8 mouse cellular contexts compared by ENCODE assay signal in the genomic region with DNA sequence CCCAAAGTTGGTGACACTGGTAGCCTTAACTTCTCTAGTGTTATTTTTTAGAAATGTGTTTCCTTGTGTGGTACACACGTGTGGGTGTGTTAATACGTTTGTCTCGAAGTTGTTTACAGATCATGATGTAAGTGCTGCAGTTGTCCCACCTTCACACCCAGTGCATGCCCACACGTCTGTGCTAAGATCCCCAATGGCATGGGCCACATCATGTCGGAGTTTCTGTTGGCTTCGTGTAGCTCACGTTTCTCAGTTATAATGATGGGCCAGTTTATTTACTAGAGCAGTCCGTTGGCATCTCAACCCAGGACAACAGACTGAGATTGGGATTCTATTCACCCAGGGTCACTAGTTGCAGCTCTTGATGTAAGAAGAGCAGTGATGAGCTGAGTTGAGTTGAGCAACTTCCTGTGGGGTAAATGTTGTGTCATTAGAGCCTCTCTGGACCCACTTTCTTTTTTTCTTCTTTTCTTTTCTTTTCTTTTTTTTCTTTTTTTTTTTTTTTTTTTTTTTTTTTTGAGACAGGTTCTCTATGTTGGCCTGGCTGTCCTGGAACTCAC. TPM values are rescaled to one million over a fixed set of nuclear protein-coding genes. Genes with fewer than 3 reads are reported as not detected.
DNase-seq lines count a peak whose midpoint lies in the region; ATAC-seq and TF ChIP-seq lines count a peak whose summit lies in the region.

No protein-coding gene starts in this region.

- ATAC-seq in embryonic facial prominence, embryonic 15.5 days (ENCODE audit: insufficient number of reproducible peaks, low FRiP score, low TSS enrichment, low read depth), result no peak
- no peak for ATAC-seq in intestine, embryonic 14.5 days (replicated peaks; ENCODE audit: low FRiP score, low TSS enrichment, low read depth)
- no peak for ATAC-seq in neural tube, embryonic 14.5 days (ENCODE audit: low read depth)
- ATAC-seq in cerebellum, adult (ENCODE audit: insufficient number of reproducible peaks, low FRiP score, low TSS enrichment), result no peak

- TF ChIP-seq CTCF in liver, adult 2 months (IDR thresholded peaks at IDR 0.05; ENCODE audit: low read depth, low read length), result no peak

- H3K9me3 ChIP-seq in embryonic facial prominence, embryonic 15.5 days (replicated peaks), result no peaks in the 10 kb centered on the region; the same call in 1 of the 2 replicates
- no peaks in the 10 kb centered on the region for H3K9me3 ChIP-seq in intestine, embryonic 14.5 days (ENCODE audit: control insufficient read depth, low read length)
- no peaks in the 10 kb centered on the region for H3K9me3 ChIP-seq in neural tube, embryonic 14.5 days (ENCODE audit: control insufficient read depth, low read length)

- peak; percentile 36 for DNase-seq in liver, adult 2 months (ENCODE audit: extremely low read depth, low read depth, low spot score)
- DNase-seq in liver, result no peak
- no peak for DNase-seq in intestine, embryonic 14.5 days (ENCODE audit: low spot score)
- DNase-seq in Muller cell, postnatal 12 days (ENCODE audit: inconsistent ontology term), result no peak
- DNase-seq in gastrocnemius, postnatal 25 days, result no peak

- H3K79me2 ChIP-seq in liver, adult 2 months (ENCODE audit: control insufficient read depth, insufficient read depth, low read length), result peaks cover 17% of the 10 kb centered on the region; the same call in 1 of the 2 replicates

- TF ChIP-seq POLR2A in liver, adult 2 months (IDR thresholded peaks at IDR 0.05; ENCODE audit: extremely low read depth, insufficient read depth, low read length), result no peak

- H3K36me3 ChIP-seq in liver, adult 2 months (ENCODE audit: control insufficient read depth, insufficient read depth, low read length), result no peaks in the 10 kb centered on the region
- peaks cover 5% of the 10 kb centered on the region; the same call in 1 of the 2 replicates for H3K36me3 ChIP-seq in embryonic facial prominence, embryonic 15.5 days
- no peaks in the 10 kb centered on the region for H3K36me3 ChIP-seq in intestine, embryonic 14.5 days (ENCODE audit: control insufficient read depth, insufficient read depth, low read length)
- H3K36me3 ChIP-seq in neural tube, embryonic 14.5 days (ENCODE audit: control insufficient read depth, insufficient read depth, low read length), result no peaks in the 10 kb centered on the region

- H3K27ac ChIP-seq in liver, adult 2 months (replicated peaks; ENCODE audit: insufficient read depth, low read depth, low read length), result no peak overlapping the region
- H3K27ac ChIP-seq in embryonic facial prominence, embryonic 15.5 days (replicated peaks), result no peak overlapping the region
- no peak overlapping the region for H3K27ac ChIP-seq in intestine, embryonic 14.5 days (ENCODE audit: low read depth)
- H3K27ac ChIP-seq in neural tube, embryonic 14.5 days (ENCODE audit: low read depth, low read length), result no peak overlapping the region

- H3K9ac ChIP-seq in liver, adult 2 months (ENCODE audit: low read depth, low read length), result no peak overlapping the region
- no peak overlapping the region for H3K9ac ChIP-seq in embryonic facial prominence, embryonic 15.5 days
- no peak overlapping the region for H3K9ac ChIP-seq in intestine, embryonic 14.5 days (ENCODE audit: low read length)
- H3K9ac ChIP-seq in neural tube, embryonic 14.5 days (replicated peaks; ENCODE audit: low read depth, low read length), result no peak overlapping the region

- WGBS in liver, adult 2 months, result 68% methylated on average over 8 of the region's 8 CpGs
- 73% methylated on average over 8 of the region's 8 CpGs for WGBS in embryonic facial prominence, embryonic 15.5 days
- WGBS in intestine, embryonic 14.5 days, result 74% methylated on average over 8 of the region's 8 CpGs
- 86% methylated on average over 8 of the region's 8 CpGs for WGBS in neural tube, embryonic 14.5 days

- no peaks in the 10 kb centered on the region; the same call in 1 of the 2 replicates for H3K4me1 ChIP-seq in liver, adult 2 months (ENCODE audit: control insufficient read depth, insufficient read depth, low read length)
- peaks cover 13% of the 10 kb centered on the region for H3K4me1 ChIP-seq in embryonic facial prominence, embryonic 15.5 days
- H3K4me1 ChIP-seq in intestine, embryonic 14.5 days (replicated peaks; ENCODE audit: control insufficient read depth, insufficient read depth, low read length), result peaks cover 4% of the 10 kb centered on the region; the same call in 1 of the 2 replicates
- H3K4me1 ChIP-seq in neural tube, embryonic 14.5 days (ENCODE audit: control insufficient read depth, insufficient read depth, low read length), result peaks cover 20% of the 10 kb centered on the region; the same call in 1 of the 2 replicates

- peak overlapping the region; percentile 76; the same call in 1 of the 2 replicates for H3K4me2 ChIP-seq in embryonic facial prominence, embryonic 15.5 days (replicated peaks)
- H3K4me2 ChIP-seq in intestine, embryonic 14.5 days (ENCODE audit: low read length), result peak overlapping the region; percentile 73
- H3K4me2 ChIP-seq in neural tube, embryonic 14.5 days (ENCODE audit: low read depth, low read length), result peak overlapping the region; percentile 63

- no peak overlapping the region for H3K4me3 ChIP-seq in liver, adult 2 months (ENCODE audit: insufficient read depth, low read depth, low read length)
- no peak overlapping the region for H3K4me3 ChIP-seq in embryonic facial prominence, embryonic 15.5 days (replicated peaks)
- peak overlapping the region; percentile 76; the same call in 1 of the 2 replicates for H3K4me3 ChIP-seq in intestine, embryonic 14.5 days (ENCODE audit: low read depth, low read length)
- H3K4me3 ChIP-seq in neural tube, embryonic 14.5 days (ENCODE audit: low read depth, low read length), result peak overlapping the region; percentile 24; the same call in 1 of the 2 replicates

- H3K27me3 ChIP-seq in liver, adult 2 months (ENCODE audit: control insufficient read depth, insufficient read depth, low read length), result no peaks in the 10 kb centered on the region
- no peaks in the 10 kb centered on the region for H3K27me3 ChIP-seq in embryonic facial prominence, embryonic 15.5 days
- no peaks in the 10 kb centered on the region for H3K27me3 ChIP-seq in intestine, embryonic 14.5 days (replicated peaks; ENCODE audit: control insufficient read depth, insufficient read depth, low read length)
- H3K27me3 ChIP-seq in neural tube, embryonic 14.5 days (ENCODE audit: control insufficient read depth, insufficient read depth, low read length), result no peaks in the 10 kb centered on the region

RNA-seq across cellular contexts. Expression of gene Rap2a, which starts 2.2 kb away (rescaled TPM):
- total RNA-seq in liver, adult 2 months (2014; rRNA removed), result 7.4 and 10.3 TPM in 2 replicates
- 10.7 and 12.7 TPM in 2 replicates for polyA plus RNA-seq in liver, adult 2 months (2012; rRNA removed)
- polyA plus RNA-seq in embryonic facial prominence, embryonic 15.5 days (2015; fragmentation: Nextera tagmentation; extraction: Ambion mirVana), result 17.6 and 18.0 TPM in 2 replicates
- polyA plus RNA-seq in intestine, embryonic 14.5 days (2014; fragmentation: Nextera tagmentation; extraction: Ambion mirVana), result 14.3 and 21.8 TPM in 2 replicates
- 20.3 and 26.4 TPM in 2 replicates for polyA plus RNA-seq in neural tube, embryonic 14.5 days (2014; fragmentation: Nextera tagmentation; extraction: Ambion mirVana)
- 1 to 10 TPM; 4.1 to 4.8 TPM for total RNA-seq in gastrocnemius, postnatal 25 days (2021)

Comparison
In these comparisons a context has a peak if more than half of its experiments do, and no peak if none do; other contexts are left out.
1. H3K4me3 ChIP-seq: peak in intestine, embryonic 14.5 days (single experiment) and neural tube, embryonic 14.5 days (single experiment); none in liver, adult 2 months (single experiment) and embryonic facial prominence, embryonic 15.5 days (single experiment).
2. Peak in every context shown above with its lines, with median percentiles within 50 percentile points of each other: H3K4me2 ChIP-seq.